Mouse (Mus musculus) ovary, adult 2 months (tissue): ENCODE data around the gene Rps6kb1. TPM values are rescaled to one million over a fixed set of nuclear protein-coding genes. Genes with fewer than 3 reads are reported as not detected.

Experiments
- polyA plus RNA-seq: library from polyadenylated mRNA; depleted of rRNA; stranded (reverse); fragments of >200 nt; gene quantifications from 2 replicates; pipeline ENCODE4 v1.2.3, GENCODE M21; 2012; rRNA removed

Gene Rps6kb1
- polyA plus RNA-seq = 4.4 and 8.0 TPM in 2 replicates

DNA sequence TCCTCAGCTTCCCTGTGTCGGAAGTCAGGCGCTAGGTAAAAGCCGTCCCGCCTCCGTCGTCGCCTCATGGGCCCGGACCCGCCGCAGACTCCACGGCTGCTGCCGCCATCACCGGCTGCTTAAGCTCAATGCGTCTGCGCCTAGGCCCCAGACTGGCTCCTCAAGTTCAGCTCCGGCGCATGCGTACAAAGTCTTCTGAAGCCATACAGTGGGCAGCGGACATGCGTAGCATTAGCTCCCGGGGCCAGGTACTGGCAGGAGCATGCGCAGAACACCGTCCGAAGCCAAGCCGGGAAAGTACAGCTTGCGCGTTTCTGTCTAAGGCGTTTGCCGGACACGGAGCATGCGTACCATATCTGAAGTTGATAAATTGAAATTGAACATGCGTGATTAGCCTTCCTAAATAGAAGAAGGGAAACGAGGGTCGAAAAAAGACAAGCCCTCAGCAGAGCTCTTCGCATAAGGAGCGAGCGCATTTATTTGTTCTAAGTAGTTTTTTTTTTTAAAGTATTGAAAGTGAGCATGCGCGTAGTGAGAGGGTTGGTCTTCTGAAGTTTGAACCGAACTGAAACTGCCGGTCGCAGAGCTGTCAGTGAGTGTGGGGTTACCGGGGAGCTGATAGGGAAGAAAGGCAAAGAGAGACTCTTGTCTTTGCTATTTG, at the start of gene Rps6kb1, which contains the start of gene Tubd1:
Gene Rps6kb1 (minus strand): TSS at position 167 of the 661 bp plus-strand sequence.
Gene Tubd1 (plus strand): TSS at position 353 of the 661 bp plus-strand sequence.

DNA sequence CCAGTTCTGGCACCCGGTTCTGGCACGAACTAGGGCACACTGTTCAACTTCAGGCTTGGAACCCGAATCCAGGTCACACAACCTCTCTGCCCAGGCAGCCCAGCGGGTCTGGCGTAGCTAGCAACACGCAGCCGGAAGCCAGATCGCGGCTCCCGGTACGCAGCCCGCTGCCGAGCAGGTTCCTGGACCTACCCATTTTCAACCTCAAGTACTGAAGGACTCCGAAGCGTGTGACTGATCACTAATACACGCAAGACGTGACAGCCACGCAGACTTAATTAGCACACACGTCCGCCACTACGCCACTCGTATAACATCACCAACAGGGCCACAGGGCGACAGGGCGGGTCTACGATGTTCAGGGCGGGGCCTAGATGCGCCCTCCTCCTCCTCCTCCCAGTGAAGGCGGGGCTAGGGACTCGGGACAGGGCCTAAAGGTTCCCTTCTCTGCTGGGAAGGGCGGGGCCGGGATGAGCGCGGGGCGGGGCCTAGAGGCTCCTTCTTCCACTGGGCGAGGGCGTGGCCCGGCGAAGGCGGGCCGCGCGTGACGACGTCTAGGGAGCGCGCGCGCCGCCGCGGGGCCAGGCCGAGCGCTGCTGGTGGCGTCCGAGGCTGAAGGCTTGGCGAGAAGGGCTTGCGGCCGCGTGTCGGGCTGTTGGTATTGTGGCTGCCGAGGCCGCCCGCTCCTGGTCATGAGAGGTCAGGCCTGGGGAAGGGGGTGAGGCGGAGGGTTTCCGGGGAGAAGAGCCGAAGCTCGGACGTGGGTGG, 60.3 kb downstream of the Rps6kb1 start, which contains the start of gene Rnft1:
Gene Rnft1 (plus strand): TSS at position 557 of the 768 bp plus-strand sequence.

Other genes starting within 250 kb of the Rps6kb1 start
- gene Med13, start 187.2 kb downstream of the Rps6kb1 start, polyA plus RNA-seq = 17.0 and 23.0 TPM in 2 replicates
- gene Rnft1, start 60.1 kb downstream of the Rps6kb1 start, polyA plus RNA-seq = 3.2 TPM in 2 replicates
- gene Tubd1, start 186 bp upstream of the Rps6kb1 start, polyA plus RNA-seq = 1.3 and 1.9 TPM in 2 replicates
- gene Vmp1, start 139.0 kb upstream of the Rps6kb1 start, polyA plus RNA-seq = 29.3 and 34.4 TPM in 2 replicates
- gene Ptrh2, start 139.2 kb upstream of the Rps6kb1 start, polyA plus RNA-seq = 4.0 and 4.6 TPM in 2 replicates
- 63.1 and 65.7 TPM in 2 replicates for gene Cltc, start 212.8 kb upstream of the Rps6kb1 start, polyA plus RNA-seq